Mouse (Mus musculus): Measurements from ENCODE around the gene Gm17364. TPM values are rescaled to one million over a fixed set of nuclear protein-coding genes. Genes with fewer than 3 reads are reported as not detected.
"Not testable (repeated sequence)": the region's sequence is repeated elsewhere in the genome, so short reads cannot be mapped to it uniquely, and the experiment has no call there.

Gm17364 gene
- polyA plus RNA-seq, 1 experiment from 2014 or later: not detected

DNA sequence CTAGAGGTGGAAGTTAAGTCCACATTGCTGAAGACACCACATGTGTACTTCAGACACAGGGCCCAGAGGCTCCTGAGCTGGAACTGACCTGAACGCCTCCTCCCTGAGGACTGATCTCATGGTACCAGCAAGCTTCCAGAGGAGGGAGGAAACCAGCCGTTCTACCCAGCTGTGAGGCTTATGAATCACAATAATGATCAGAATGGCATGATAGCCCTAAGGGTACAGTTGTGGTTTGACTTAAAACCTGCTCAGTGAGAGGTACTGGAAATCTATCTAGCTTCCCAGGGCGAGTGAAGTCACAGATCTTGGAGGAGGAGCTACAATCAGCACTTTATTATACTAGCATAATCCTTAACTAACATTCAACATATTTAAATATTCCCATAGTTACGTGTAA lies 11.7 kb upstream of the Gm17364 start:
- H3K4me3 ChIP-seq: no peak overlapping the region
- H3K27me3 ChIP-seq: no peaks in the 10 kb centered on the region
- H3K4me2 ChIP-seq: no peak overlapping the region
- no peak overlapping the region for H3K27ac ChIP-seq (replicated peaks)
- H3K36me3 ChIP-seq: no peaks in the 10 kb centered on the region
- no peak for ATAC-seq (ENCODE audit: low FRiP score, low read depth)
- no peaks in the 10 kb centered on the region for H3K9me3 ChIP-seq
- no peaks in the 10 kb centered on the region for H3K4me1 ChIP-seq (replicated peaks)
- H3K9ac ChIP-seq: no peak overlapping the region
- 72% methylated on average over 4 of the region's 4 CpGs for WGBS

DNA sequence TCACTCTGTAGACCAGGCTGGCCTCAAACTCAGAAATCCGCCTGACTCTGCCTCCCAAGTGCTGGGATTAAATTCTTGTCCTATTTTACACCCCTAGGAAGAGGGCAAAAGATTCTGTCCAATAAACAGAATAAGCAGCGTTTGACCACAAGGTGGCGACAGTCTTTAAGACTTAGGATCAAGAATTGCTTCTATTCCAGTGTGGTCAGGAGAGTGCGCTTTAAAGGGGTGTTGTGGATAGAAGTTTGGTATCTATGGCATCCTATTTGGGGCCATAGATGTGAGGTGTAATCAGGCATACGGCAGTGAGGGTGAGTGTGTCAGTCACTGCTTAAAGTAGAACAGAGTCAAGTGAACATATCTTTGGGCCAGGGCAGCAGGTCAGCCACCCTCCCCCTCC lies 9.5 kb upstream of the Gm17364 start:
- Histone ChIP-seq H3K9ac (no peak overlapping the region), H3K27ac (replicated peaks) (no peak overlapping the region), H3K36me3 (no peaks in the 10 kb centered on the region), H3K4me2 (no peak overlapping the region), H3K4me1 (replicated peaks) (no peaks in the 10 kb centered on the region), H3K4me3 (no peak overlapping the region), H3K9me3 (no peaks in the 10 kb centered on the region), H3K27me3 (no peaks in the 10 kb centered on the region)
- ATAC-seq (ENCODE audit: low FRiP score, low read depth): peak; percentile 78; the same call in 1 of the 2 replicates
- WGBS: 26% methylated on average over 5 of the region's 5 CpGs

DNA sequence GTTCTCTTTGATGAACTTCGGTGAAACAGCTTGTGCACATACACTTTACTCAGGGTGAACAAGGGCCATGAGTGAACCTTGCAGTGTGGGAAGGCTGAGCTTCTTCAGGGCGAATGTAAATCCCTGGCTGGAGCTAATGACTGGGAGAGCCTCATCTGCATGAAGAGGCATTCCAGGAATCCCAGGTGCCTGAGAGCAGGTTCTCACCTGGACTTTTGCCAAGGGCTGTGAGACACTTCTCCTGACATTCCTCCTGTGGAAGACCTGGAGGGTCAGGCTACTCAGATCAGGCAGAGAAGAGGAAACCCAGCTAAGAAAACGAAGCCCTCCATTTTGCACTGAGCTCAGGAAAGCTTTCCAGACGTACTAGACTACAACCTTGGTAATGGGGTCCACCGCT lies 6.9 kb upstream of the Gm17364 start:
- no peak overlapping the region for H3K27ac ChIP-seq (replicated peaks)
- H3K36me3 ChIP-seq: no peaks in the 10 kb centered on the region
- ATAC-seq (ENCODE audit: low FRiP score, low read depth): no peak
- no peak overlapping the region for H3K9ac ChIP-seq
- H3K9me3 ChIP-seq: no peaks in the 10 kb centered on the region
- H3K4me3 ChIP-seq: no peak overlapping the region
- H3K4me2 ChIP-seq: no peak overlapping the region
- H3K27me3 ChIP-seq: no peaks in the 10 kb centered on the region
- WGBS: 74% methylated on average over 5 of the region's 5 CpGs
- H3K4me1 ChIP-seq (replicated peaks): no peaks in the 10 kb centered on the region

DNA sequence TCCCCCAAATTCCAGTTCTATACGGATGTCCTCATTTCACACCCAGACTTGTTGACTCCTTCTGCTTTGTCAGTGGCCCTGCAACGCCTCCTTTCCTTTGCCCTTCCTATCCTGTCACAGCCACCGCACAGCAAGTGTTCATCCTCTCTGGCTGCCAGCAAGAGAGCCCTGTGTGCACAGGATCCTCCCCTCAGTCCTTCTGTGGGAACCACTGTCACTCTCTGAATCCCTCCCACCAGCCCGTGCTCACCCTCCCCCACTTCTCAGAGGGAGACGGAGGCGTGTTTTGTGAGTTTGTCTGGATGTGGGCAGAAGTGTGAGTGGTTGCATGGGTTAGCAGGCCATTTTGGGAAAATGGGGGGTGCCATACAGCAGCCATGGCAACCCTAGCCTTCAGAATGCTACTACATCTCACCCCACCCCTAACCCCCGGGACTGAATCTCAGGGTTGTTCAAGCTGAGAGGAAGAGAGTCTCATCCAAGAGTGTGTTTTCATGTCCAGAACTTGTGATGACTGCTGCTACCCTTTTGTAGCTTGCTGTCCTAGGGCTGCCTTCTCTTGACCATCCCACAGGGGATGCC lies 5.9 kb downstream of the Gm17364 start:
- H3K9me3 ChIP-seq: no peaks in the 10 kb centered on the region
- H3K4me2 ChIP-seq: no peak overlapping the region
- H3K4me3 ChIP-seq: no peak overlapping the region
- 19% methylated on average over 7 of the region's 7 CpGs for WGBS
- H3K36me3 ChIP-seq: 0 out of 2 replicates have a peak, but pooled peaks cover 4% of the 10 kb centered on the region
- H3K27me3 ChIP-seq: no peaks in the 10 kb centered on the region
- ATAC-seq (ENCODE audit: low FRiP score, low read depth): peak; percentile 73
- H3K4me1 ChIP-seq (replicated peaks): peaks cover 5% of the 10 kb centered on the region; the same call in 1 of the 2 replicates
- no peak overlapping the region for H3K9ac ChIP-seq
- H3K27ac ChIP-seq (replicated peaks): no peak overlapping the region

DNA sequence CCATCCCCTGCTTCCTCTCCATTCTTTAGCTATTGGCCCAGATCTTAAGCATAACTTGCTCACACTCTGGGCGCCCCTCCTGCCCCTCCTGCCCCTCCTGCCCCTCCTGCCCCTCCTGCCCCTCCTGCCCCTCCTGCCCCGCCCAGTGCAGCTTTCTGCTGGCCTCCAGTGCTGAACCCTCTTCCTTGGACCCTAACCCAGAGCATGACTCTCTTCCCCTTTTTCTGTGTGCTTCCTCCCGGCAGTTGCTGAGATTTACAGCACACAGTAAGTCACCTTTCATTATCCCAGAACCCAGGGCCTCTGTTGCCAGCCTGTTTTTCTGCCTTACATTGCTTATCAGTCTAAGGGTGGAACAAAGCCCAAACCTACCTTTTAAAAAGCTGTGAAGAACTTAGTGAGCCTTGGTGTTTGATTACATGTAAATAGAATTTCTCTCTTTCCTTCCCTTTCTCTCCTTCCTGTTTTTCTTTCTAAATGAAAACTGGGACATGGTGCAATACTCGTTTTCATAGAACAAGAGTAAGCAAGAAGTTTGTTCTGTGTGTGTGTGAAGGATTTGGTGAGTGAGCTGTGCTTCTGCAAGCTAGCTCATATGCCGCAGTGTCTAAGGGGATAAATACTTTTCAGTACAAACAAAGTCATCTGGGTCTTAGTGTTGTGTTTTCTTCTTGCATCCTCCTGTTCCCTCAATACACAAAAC lies 10.3 kb downstream of the Gm17364 start:
- WGBS: 92% methylated on average over 5 of the region's 5 CpGs
- H3K4me1 ChIP-seq (replicated peaks): peaks cover 5% of the 10 kb centered on the region; the same call in 1 of the 2 replicates
- no peak for ATAC-seq (ENCODE audit: low FRiP score, low read depth)

DNA sequence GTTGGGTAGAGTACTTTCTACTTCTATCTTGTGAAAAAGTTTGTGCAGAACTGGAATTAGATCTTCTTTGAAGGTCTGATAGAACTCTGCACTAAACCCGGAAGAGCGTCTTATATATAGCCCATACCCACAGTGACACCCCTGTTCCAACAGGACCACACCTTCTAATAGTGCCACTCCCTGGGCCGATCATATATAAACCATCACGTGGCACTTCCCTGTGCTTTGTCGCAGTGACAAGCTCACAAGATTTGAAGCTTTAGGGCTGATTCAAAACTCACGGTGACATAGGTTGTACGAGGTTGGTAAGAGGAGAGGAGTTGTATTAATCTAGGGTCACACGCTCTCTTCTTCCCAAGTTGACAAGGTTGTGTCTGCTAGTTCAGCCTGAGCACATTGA lies 12.2 kb downstream of the Gm17364 start:
- not testable (repeated sequence) for H3K4me3 ChIP-seq; H3K27ac ChIP-seq (replicated peaks); ATAC-seq (ENCODE audit: low FRiP score, low read depth); H3K9me3 ChIP-seq; H3K4me1 ChIP-seq (replicated peaks); H3K9ac ChIP-seq; H3K4me2 ChIP-seq; H3K27me3 ChIP-seq; H3K36me3 ChIP-seq
- 95% methylated on average over 8 of the region's 8 CpGs for WGBS

More for the DNA sequence above, 10.3 kb downstream of the Gm17364 start:
- Histone ChIP-seq H3K9me3 (no peaks in the 10 kb centered on the region), H3K4me2 (no peak overlapping the region), H3K9ac (no peak overlapping the region), H3K36me3 (no peaks in the 10 kb centered on the region), H3K27me3 (no peaks in the 10 kb centered on the region), H3K4me3 (no peak overlapping the region), H3K27ac (replicated peaks) (no peak overlapping the region)

DNA sequence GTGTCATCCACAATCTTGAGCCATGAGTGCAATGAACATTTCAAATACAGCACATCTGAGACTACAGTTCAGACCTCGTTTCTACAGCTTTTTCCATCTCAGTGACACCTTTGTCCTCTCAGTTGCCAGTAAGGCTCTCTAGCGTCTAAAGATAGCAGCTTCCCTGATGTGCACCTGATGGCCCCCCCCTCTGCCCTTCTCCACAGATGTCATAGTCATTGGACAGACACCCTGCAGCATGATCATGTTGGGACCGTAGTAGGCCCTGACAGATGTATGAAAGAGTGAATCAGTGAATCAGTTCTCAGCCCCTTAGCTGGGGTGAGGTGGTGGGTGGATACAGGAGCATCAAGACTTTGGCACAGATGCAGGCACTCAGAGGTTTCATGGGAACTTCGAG lies 15.9 kb downstream of the Gm17364 start:
- 83% methylated on average over 4 of the region's 4 CpGs for WGBS
- no peaks in the 10 kb centered on the region for H3K36me3 ChIP-seq
- H3K4me2 ChIP-seq: no peak overlapping the region
- ATAC-seq (ENCODE audit: low FRiP score, low read depth): no peak
- no peaks in the 10 kb centered on the region for H3K27me3 ChIP-seq
- H3K27ac ChIP-seq (replicated peaks): no peak overlapping the region
- H3K9me3 ChIP-seq: no peaks in the 10 kb centered on the region
- no peaks in the 10 kb centered on the region for H3K4me1 ChIP-seq (replicated peaks)
- no peak overlapping the region for H3K9ac ChIP-seq
- no peak overlapping the region for H3K4me3 ChIP-seq

DNA sequence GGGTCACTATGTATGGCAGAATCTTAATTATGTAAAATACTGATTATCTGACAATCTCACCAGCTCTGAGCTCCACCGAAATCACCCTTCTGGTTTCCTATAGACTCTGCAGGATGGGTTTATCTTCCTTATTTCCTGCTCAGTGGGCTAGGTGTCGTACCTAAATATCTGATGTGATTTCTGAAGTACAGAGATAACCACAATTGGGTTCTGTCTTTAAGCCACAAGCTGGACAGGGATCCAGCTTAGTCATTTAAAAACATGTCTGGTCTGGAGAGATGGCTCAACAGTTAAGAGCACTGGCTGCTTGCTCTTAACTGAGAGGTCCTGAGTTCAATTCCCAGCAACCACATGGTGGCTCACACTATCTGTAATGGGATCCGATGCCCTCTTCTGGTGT lies 16.8 kb downstream of the Gm17364 start:
- ATAC-seq (ENCODE audit: low FRiP score, low read depth): no peak
- WGBS: 96% methylated on average over 3 of the region's 3 CpGs
- Histone ChIP-seq H3K27me3 (no peaks in the 10 kb centered on the region), H3K4me3 (no peak overlapping the region), H3K4me2 (no peak overlapping the region), H3K9ac (no peak overlapping the region), H3K27ac (replicated peaks) (no peak overlapping the region), H3K9me3 (no peaks in the 10 kb centered on the region), H3K4me1 (replicated peaks) (peaks cover 4% of the 10 kb centered on the region), H3K36me3 (no peaks in the 10 kb centered on the region)

DNA sequence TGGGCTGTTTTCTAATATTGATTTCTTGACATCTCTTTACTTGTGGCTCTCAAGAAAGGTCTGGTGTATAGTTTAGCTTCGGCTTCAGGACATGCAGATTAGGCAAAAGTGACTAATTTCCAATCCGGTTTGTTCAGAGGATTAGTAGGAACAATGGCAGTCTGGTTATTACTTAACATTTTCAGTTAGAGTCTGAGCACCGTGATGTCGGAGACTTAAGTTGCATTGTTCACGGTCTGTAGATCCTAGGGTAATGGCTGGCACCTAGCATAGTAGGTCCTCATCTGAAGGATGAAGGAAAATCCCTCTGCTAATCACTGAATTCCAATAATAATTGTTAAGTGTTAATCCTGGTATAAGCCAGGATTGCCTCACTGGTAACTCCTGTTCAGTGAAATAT lies 17.7 kb downstream of the Gm17364 start:
- no peaks in the 10 kb centered on the region for H3K36me3 ChIP-seq
- H3K27me3 ChIP-seq: no peaks in the 10 kb centered on the region
- H3K9me3 ChIP-seq: no peaks in the 10 kb centered on the region
- no peak overlapping the region for H3K4me3 ChIP-seq
- 92% methylated on average over 5 of the region's 5 CpGs for WGBS
- no peak overlapping the region for H3K9ac ChIP-seq
- no peak overlapping the region for H3K27ac ChIP-seq (replicated peaks)
- no peak for ATAC-seq (ENCODE audit: low FRiP score, low read depth)
- H3K4me2 ChIP-seq: no peak overlapping the region
- H3K4me1 ChIP-seq (replicated peaks): peaks cover 12% of the 10 kb centered on the region

DNA sequence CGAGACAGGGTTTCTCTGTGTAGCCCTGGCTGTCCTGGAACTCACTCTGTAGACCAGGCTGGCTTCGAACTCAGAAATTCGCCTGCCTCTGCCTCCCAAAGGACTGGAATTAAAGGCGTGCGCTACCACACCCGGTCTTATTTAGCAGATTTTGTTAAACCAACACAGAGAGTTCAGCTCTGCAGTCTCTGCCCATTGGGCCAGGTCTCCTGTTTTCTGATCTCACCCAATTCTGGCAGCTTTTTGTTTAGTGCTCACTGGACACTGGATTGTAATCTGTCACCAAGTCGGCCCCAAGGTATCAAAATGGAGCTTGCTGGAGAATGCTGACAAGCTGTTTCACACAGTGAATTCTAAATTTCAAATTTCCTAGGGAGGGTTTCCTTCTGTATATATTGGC lies 21.0 kb downstream of the Gm17364 start:
- no peak overlapping the region for H3K4me2 ChIP-seq
- H3K36me3 ChIP-seq: no peaks in the 10 kb centered on the region
- H3K4me1 ChIP-seq (replicated peaks): peaks cover 23% of the 10 kb centered on the region
- no peaks in the 10 kb centered on the region for H3K27me3 ChIP-seq
- WGBS: 94% methylated on average over 7 of the region's 7 CpGs
- ATAC-seq (ENCODE audit: low FRiP score, low read depth): no peak
- no peak overlapping the region for H3K27ac ChIP-seq (replicated peaks)
- H3K9me3 ChIP-seq: no peaks in the 10 kb centered on the region
- no peak overlapping the region for H3K9ac ChIP-seq
- H3K4me3 ChIP-seq: no peak overlapping the region

DNA sequence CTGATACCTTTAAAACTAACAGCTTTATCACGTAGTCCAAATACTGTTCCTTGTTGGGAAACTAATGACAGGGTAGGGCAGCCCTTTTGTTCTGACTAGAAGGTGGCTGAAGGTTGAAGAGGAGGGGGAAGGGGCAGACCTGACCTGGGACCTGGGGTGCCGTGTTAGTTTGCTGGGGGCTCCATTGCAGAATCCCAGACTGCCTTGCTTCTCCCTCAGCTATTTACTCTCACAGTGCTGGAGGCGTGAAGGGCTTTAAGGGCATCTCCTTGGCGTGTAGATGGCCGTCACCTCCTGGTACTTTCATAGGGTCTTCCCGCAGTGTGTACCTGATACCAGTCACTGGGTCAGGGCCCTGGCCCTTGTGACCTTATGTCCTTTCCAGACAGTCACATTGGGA lies 21.6 kb downstream of the Gm17364 start:
- H3K4me2 ChIP-seq: no peak overlapping the region; the same call in 1 of the 2 replicates
- no peaks in the 10 kb centered on the region for H3K9me3 ChIP-seq
- WGBS: 85% methylated on average over 6 of the region's 6 CpGs

DNA sequence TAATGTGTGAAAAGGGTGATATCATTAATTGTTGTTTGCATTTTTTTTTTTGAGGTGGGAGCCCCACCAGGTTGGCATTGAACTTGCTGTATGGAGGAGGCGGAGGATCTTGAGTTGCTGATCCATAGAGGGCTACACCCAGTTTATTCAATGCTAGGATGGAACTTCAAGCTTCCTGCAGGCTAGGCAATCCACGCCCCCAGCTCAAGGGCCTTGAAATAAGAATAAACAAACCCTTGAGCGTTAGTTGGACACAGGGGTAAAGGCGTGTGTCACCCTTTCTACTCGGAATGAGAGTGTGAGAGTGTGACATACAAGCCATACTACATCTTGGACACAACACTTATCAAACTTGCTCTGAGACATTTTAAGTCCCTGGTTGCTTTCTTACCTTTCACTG lies 22.1 kb downstream of the Gm17364 start:
- no peaks in the 10 kb centered on the region for H3K9me3 ChIP-seq
- WGBS: 83% methylated on average over 5 of the region's 5 CpGs
- no peak for ATAC-seq (ENCODE audit: low FRiP score, low read depth)
- H3K9ac ChIP-seq: no peak overlapping the region
- H3K36me3 ChIP-seq: no peaks in the 10 kb centered on the region
- H3K27me3 ChIP-seq: no peaks in the 10 kb centered on the region
- H3K4me1 ChIP-seq (replicated peaks): peaks cover 23% of the 10 kb centered on the region
- no peak overlapping the region; the same call in 1 of the 2 replicates for H3K4me2 ChIP-seq
- no peak overlapping the region for H3K27ac ChIP-seq (replicated peaks)
- H3K4me3 ChIP-seq: no peak overlapping the region

More for the DNA sequence above, 21.6 kb downstream of the Gm17364 start:
- Histone ChIP-seq H3K4me1 (replicated peaks) (peaks cover 23% of the 10 kb centered on the region), H3K9ac (no peak overlapping the region), H3K4me3 (no peak overlapping the region), H3K36me3 (no peaks in the 10 kb centered on the region), H3K27ac (replicated peaks) (no peak overlapping the region), H3K27me3 (no peaks in the 10 kb centered on the region)
- no peak for ATAC-seq (ENCODE audit: low FRiP score, low read depth)

All from hindbrain, embryonic 15.5 days (tissue).